Mouse (Mus musculus) olfactory bulb, adult 2 months (tissue): ENCODE data around the gene Nup214.

Source experiments
- CTCF ChIP-seq: fragments of 200-500 bp; IDR thresholded peaks from 2 replicates; pipeline ENCODE4 v1.5.1; 2012; ENCODE audit warnings: low read depth, mild to moderate bottlenecking, low read length, moderate library complexity; ENCODE audit not compliant: insufficient read depth
- POLR2A ChIP-seq: fragments of 200-500 bp; IDR thresholded peaks from 2 replicates; pipeline ENCODE4 v1.6.1; 2012; ENCODE audit warnings: mild to moderate bottlenecking, low read depth, low read length, moderate library complexity; ENCODE audit not compliant: insufficient read depth

GRCm38 (mm10) chr2:32102944-32103343 lies 128.7 kb downstream of the Nup214 start:
- no peak for TF ChIP-seq CTCF
- TF ChIP-seq POLR2A: no peak
